Mouse (Mus musculus) B cell, adult 62 days (primary cell): ENCODE data around the gene Nkx6-2. TPM values are rescaled to one million over a fixed set of nuclear protein-coding genes. Genes with fewer than 3 reads are reported as not detected.

Source experiments
- total RNA-seq: library from RNA; stranded (reverse); gene quantifications from 4 replicates; pipeline ENCODE4 v1.2.4, GENCODE M21; 2023

Nkx6-2 gene
- not detected in 4 replicates for total RNA-seq

DNA sequence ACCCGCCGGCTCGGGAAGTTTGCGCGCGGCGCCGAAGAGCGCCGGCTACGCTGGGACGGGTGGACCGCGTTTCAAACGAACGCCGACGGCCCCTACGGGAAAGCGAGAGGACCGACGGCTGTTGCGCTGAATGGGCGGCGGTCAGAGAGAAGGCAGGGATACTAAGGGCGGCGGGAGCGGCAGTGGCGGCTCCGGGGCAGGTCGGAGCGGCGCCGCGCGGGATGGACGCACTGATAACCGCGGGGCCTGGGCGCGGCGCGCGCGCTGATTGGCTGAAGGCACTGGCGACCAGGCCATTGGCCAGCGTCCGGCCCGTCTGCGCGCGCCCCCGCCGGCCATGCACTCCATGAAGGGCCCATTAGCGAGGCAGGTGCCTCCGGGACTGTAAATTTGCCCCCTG is at the start of gene Nkx6-2:
TSS of gene Nkx6-2 (minus strand) at position 203 of the 400 bp plus-strand sequence.

Other genes starting within 250 kb of the Nkx6-2 start
- gene Inpp5a, start 193.7 kb downstream of the Nkx6-2 start, total RNA-seq, result 33.9 to 41.4 TPM (median 38.7 TPM) in 4 replicates
- gene Cfap46, start 101.0 kb upstream of the Nkx6-2 start, total RNA-seq, result 0.26 TPM in 1 of 4 replicates, not detected in the others